Mouse (Mus musculus): ENCODE measurements around the gene Lactbl1.

Gene Lactbl1

DNA sequence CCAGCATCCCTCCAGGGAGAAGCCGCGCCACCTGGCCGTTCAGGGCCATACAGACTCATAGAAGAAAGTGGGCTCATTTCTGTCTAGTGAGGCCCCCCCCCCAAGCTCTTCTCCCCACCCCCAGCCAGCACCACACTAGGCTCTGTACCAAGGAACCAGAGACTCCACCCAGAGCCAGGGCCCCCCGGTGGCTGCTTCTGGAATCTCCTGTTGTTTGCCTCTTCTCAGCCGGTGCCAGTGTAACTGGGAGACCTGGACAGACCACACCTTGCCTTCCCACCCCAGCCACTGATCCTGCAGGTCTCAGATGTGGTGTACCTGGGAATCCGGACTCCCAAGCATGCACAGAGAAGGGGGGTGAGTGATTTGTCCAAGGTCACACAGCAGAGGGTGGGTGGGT, 62.1 kb downstream of the Lactbl1 start:
- no peak for DNase-seq (ENCODE audit: low spot score in 2 of 2)

DNA sequence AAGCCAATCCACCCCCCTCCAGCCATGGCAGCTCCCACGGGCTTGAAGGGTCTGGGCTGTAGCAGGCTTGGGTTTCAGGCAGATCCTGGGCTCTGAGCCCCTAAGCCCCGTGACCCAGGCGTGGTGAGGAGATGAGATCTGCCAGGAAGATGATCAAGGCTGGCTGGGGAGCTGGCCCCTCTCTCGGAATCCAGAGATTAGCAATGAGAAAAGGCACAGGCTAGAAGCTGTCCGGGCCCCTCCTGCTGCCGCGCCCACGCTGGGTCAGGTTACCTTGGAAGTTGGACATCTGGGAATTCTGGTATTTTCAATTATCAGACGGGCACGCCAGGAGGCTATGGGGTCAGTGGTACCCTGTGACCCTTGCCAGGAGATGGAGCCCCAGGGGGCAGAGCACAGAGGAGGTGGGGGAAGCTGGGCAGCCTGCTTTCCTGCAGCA, 63.0 kb downstream of the Lactbl1 start:
- DNase-seq (ENCODE audit: low spot score in 2 of 2) = no peak

DNA sequence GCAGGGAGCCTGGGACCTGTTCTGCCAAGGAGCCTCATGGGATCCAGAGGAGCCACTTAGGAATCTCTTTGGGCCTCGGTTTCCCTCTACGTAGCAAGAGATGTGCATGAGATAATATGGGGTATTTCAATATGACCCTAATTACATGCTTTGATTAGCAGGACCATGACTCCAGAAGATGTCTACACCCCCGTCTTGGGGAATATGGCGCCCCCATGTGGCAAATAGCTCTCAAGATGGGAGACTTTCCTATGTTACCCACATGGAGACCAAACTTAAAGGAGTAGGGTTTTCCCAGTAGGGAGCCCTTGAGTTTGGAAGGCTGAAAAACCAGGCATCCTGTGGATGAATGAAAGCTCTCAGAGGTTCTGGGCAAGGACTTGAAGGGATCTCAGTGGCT, 65.7 kb downstream of the Lactbl1 start:
- DNase-seq (ENCODE audit: low spot score in 2 of 2) = no peak
